Mouse (Mus musculus) G1E-ER4 (cell line): Measurements from ENCODE around the gene Ccno. TPM values are rescaled to one million over a fixed set of nuclear protein-coding genes. Genes with fewer than 3 reads are reported as not detected.

Experiments
- GATA1 ChIP-seq: IDR thresholded peaks from one replicate; pipeline ENCODE4 v1.8.0; 2012; ENCODE audit warnings: low read length, inconsistent platforms
- polyA plus RNA-seq: library from polyadenylated mRNA; stranded (reverse); fragments of >175 nt; gene quantifications from 2 replicates; pipeline ENCODE4 v1.2.3, GENCODE M21; 2012

Gene Ccno
- polyA plus RNA-seq, 1 experiment: not detected

GRCm38 (mm10) chr13:112994191-112994590 is 6.6 kb downstream of the Ccno start:
- TF ChIP-seq GATA1: no peak

GRCm38 (mm10) chr13:112996407-112996806 is 8.8 kb downstream of the Ccno start:
- no peak for TF ChIP-seq GATA1

- TF ChIP-seq GATA1: no peak
These were observed 9.8 kb downstream of the Ccno start for GRCm38 (mm10) chr13:112997369-112997768.

- TF ChIP-seq GATA1: no peak
These were observed 11.0 kb downstream of the Ccno start for GRCm38 (mm10) chr13:112998427-112999201.

GRCm38 (mm10) chr13:113000090-113000489 is 12.5 kb downstream of the Ccno start:
- TF ChIP-seq GATA1: no peak

GRCm38 (mm10) chr13:113000576-113001318 is 13.1 kb downstream of the Ccno start:
- no peak for TF ChIP-seq GATA1

- no peak for TF ChIP-seq GATA1
These were observed 25.1 kb downstream of the Ccno start for GRCm38 (mm10) chr13:113012683-113013082.

GRCm38 (mm10) chr13:113021521-113021920 is 33.9 kb downstream of the Ccno start:
- TF ChIP-seq GATA1: no peak

- no peak for TF ChIP-seq GATA1
These were observed 34.9 kb downstream of the Ccno start for GRCm38 (mm10) chr13:113022467-113022866.

GRCm38 (mm10) chr13:113023274-113024143 is 35.9 kb downstream of the Ccno start:
- TF ChIP-seq GATA1: no peak

- no peak for TF ChIP-seq GATA1
These were observed 43.7 kb downstream of the Ccno start for GRCm38 (mm10) chr13:113031351-113031750.

GRCm38 (mm10) chr13:113031792-113032571 is 44.4 kb downstream of the Ccno start:
- TF ChIP-seq GATA1: no peak

GRCm38 (mm10) chr13:113032831-113033230 is 45.2 kb downstream of the Ccno start:
- no peak for TF ChIP-seq GATA1

GRCm38 (mm10) chr13:113034271-113034886 is 46.8 kb downstream of the Ccno start:
- no peak for TF ChIP-seq GATA1

GRCm38 (mm10) chr13:113034950-113035421 is 47.4 kb downstream of the Ccno start, which contains the start of gene Cdc20b:
Gene Cdc20b (plus strand): TSS chr13:113035111.
- no peak for TF ChIP-seq GATA1
